Mouse (Mus musculus): ENCODE measurements around the gene P4hb. TPM values are rescaled to one million over a fixed set of nuclear protein-coding genes. Genes with fewer than 3 reads are reported as not detected.

The P4hb gene
- total RNA-seq, 2 experiments from 2014 or later = 440 to 468 TPM

- no peak for DNase-seq (ENCODE audit: low spot score in 2 of 2)
These were observed 30.7 kb downstream of the P4hb start for GRCm38 (mm10) chr11:120542376-120542775.

- DNase-seq (ENCODE audit: low spot score in 2 of 2) = no peak
These were observed 31.1 kb downstream of the P4hb start for GRCm38 (mm10) chr11:120541907-120542306.

GRCm38 (mm10) chr11:120539285-120540014 lies 33.6 kb downstream of the P4hb start:
- DNase-seq (ENCODE audit: low spot score in 2 of 2) = no peak

- DNase-seq (ENCODE audit: low spot score in 2 of 2) = no peak
These were observed 34.1 kb downstream of the P4hb start for GRCm38 (mm10) chr11:120538955-120539284.

- no peak for DNase-seq (ENCODE audit: low spot score in 2 of 2)
These were observed 34.6 kb downstream of the P4hb start for GRCm38 (mm10) chr11:120538485-120538884.

GRCm38 (mm10) chr11:120535804-120536203 lies 37.2 kb downstream of the P4hb start:
- DNase-seq (ENCODE audit: low spot score in 2 of 2) = no peak

- DNase-seq (ENCODE audit: low spot score in 2 of 2) = no peak
These were observed 37.9 kb downstream of the P4hb start for GRCm38 (mm10) chr11:120535145-120535544.

- DNase-seq (ENCODE audit: low spot score in 2 of 2) = no peak
These were observed 39.0 kb downstream of the P4hb start for GRCm38 (mm10) chr11:120534093-120534492.

- no peak for DNase-seq (ENCODE audit: low spot score in 2 of 2)
These were observed 41.4 kb downstream of the P4hb start for GRCm38 (mm10) chr11:120531646-120532045.

- DNase-seq (ENCODE audit: low spot score in 2 of 2) = no peak
These were observed 42.7 kb downstream of the P4hb start, which contains the start of gene Gcgr for GRCm38 (mm10) chr11:120530085-120530964. Gene Gcgr, plus strand, starts transcription at chr11:120530699.

- DNase-seq (ENCODE audit: low spot score in 2 of 2) = no peak
These were observed 44.1 kb downstream of the P4hb start for GRCm38 (mm10) chr11:120528903-120529302.

- no peak for DNase-seq (ENCODE audit: low spot score in 2 of 2)
These were observed 45.2 kb downstream of the P4hb start for GRCm38 (mm10) chr11:120527690-120528354.

- DNase-seq (ENCODE audit: low spot score in 2 of 2) = no peak
These were observed 47.1 kb downstream of the P4hb start for GRCm38 (mm10) chr11:120525959-120526358.

- DNase-seq (ENCODE audit: low spot score in 2 of 2) = no peak
These were observed 50.5 kb downstream of the P4hb start for GRCm38 (mm10) chr11:120522581-120522980.

GRCm38 (mm10) chr11:120520967-120521540 lies 52.0 kb downstream of the P4hb start:
- DNase-seq (ENCODE audit: low spot score in 2 of 2) = no peak

GRCm38 (mm10) chr11:120520498-120520897 lies 52.6 kb downstream of the P4hb start:
- no peak for DNase-seq (ENCODE audit: low spot score in 2 of 2)

GRCm38 (mm10) chr11:120519738-120520137 lies 53.3 kb downstream of the P4hb start:
- no peak for DNase-seq (ENCODE audit: low spot score in 2 of 2)

GRCm38 (mm10) chr11:120518558-120518957 lies 54.5 kb downstream of the P4hb start:
- no peak for DNase-seq (ENCODE audit: low spot score in 2 of 2)

- no peak for DNase-seq (ENCODE audit: low spot score in 2 of 2)
These were observed 55.0 kb downstream of the P4hb start for GRCm38 (mm10) chr11:120518027-120518426.

GRCm38 (mm10) chr11:120517147-120517546 lies 55.9 kb downstream of the P4hb start:
- DNase-seq (ENCODE audit: low spot score in 2 of 2) = no peak

- DNase-seq (ENCODE audit: low spot score in 2 of 2) = peak; percentile 92 to 93
These were observed 57.4 kb downstream of the P4hb start for GRCm38 (mm10) chr11:120515611-120516010.

All from adrenal gland, adult 18-20 months (tissue).